Mouse (Mus musculus): ENCODE measurements around the gene Snrpd3.
A peak's percentile ranks its signal among the peaks of the same experiment; 100 is the strongest.
"Not testable (repeated sequence)": the region's sequence is repeated elsewhere in the genome, so short reads cannot be mapped to it uniquely, and the experiment has no call there.

Snrpd3 gene

GRCm38 (mm10) chr10:75501641-75502040, 15.7 kb upstream of the Snrpd3 start:
- no peak for DNase-seq (ENCODE audit: low spot score in 2 of 2)

- DNase-seq (ENCODE audit: low spot score in 2 of 2): no peak
Observed at GRCm38 (mm10) chr10:75503692-75504091, 13.7 kb upstream of the Snrpd3 start.

- no peak for DNase-seq (ENCODE audit: low spot score in 2 of 2)
Observed at GRCm38 (mm10) chr10:75504234-75505129, 12.9 kb upstream of the Snrpd3 start.

GRCm38 (mm10) chr10:75505130-75505495, 12.2 kb upstream of the Snrpd3 start:
- no peak for DNase-seq (ENCODE audit: low spot score in 2 of 2)

GRCm38 (mm10) chr10:75505928-75506327, 11.4 kb upstream of the Snrpd3 start:
- DNase-seq (ENCODE audit: low spot score in 2 of 2): not testable (repeated sequence)

- no peak for DNase-seq (ENCODE audit: low spot score in 2 of 2)
Observed at GRCm38 (mm10) chr10:75510446-75510845, 6.9 kb upstream of the Snrpd3 start.

GRCm38 (mm10) chr10:75511060-75511459, 6.3 kb upstream of the Snrpd3 start:
- DNase-seq (ENCODE audit: low spot score in 2 of 2): no peak

- no peak for DNase-seq (ENCODE audit: low spot score in 2 of 2)
Observed at GRCm38 (mm10) chr10:75511897-75512296, 5.5 kb upstream of the Snrpd3 start.

GRCm38 (mm10) chr10:75512796-75513195, 4.6 kb upstream of the Snrpd3 start:
- DNase-seq (ENCODE audit: low spot score in 2 of 2): no peak

GRCm38 (mm10) chr10:75513306-75514067, 3.9 kb upstream of the Snrpd3 start:
- no peak for DNase-seq (ENCODE audit: low spot score in 2 of 2)

GRCm38 (mm10) chr10:75514361-75514760, 3.0 kb upstream of the Snrpd3 start:
- no peak for DNase-seq (ENCODE audit: low spot score in 2 of 2)

GRCm38 (mm10) chr10:75515216-75516037, 1.9 kb upstream of the Snrpd3 start:
- DNase-seq (ENCODE audit: low spot score in 2 of 2): no peak

GRCm38 (mm10) chr10:75516038-75516723, 1.2 kb upstream of the Snrpd3 start:
- DNase-seq (ENCODE audit: low spot score in 2 of 2): peak in 1 of 2 experiments; percentile 46

GRCm38 (mm10) chr10:75516724-75517072, 653 bp upstream of the Snrpd3 start:
- DNase-seq (ENCODE audit: low spot score in 2 of 2): peak in 1 of 2 experiments; percentile 43

- peak; percentile 98 for DNase-seq (ENCODE audit: low spot score in 2 of 2)
Observed at GRCm38 (mm10) chr10:75517758-75518143, 400 bp downstream of the Snrpd3 start, which contains the start of gene Gucd1. TSS of gene Gucd1 (minus strand) at chr10:75517972.

- no peak for DNase-seq (ENCODE audit: low spot score in 2 of 2)
Observed at GRCm38 (mm10) chr10:75520581-75520980, 3.2 kb downstream of the Snrpd3 start.

- DNase-seq (ENCODE audit: low spot score in 2 of 2): no peak
Observed at GRCm38 (mm10) chr10:75521643-75522042, 4.3 kb downstream of the Snrpd3 start.

- not testable (repeated sequence) for DNase-seq (ENCODE audit: low spot score in 2 of 2)
Observed at GRCm38 (mm10) chr10:75525450-75525849, 8.1 kb downstream of the Snrpd3 start.

- DNase-seq (ENCODE audit: low spot score in 2 of 2): no peak
Observed at GRCm38 (mm10) chr10:75530322-75530721, 13.0 kb downstream of the Snrpd3 start.

- no peak for DNase-seq (ENCODE audit: low spot score in 2 of 2)
Observed at GRCm38 (mm10) chr10:75531532-75532090, 14.3 kb downstream of the Snrpd3 start.

GRCm38 (mm10) chr10:75534216-75534615, 16.9 kb downstream of the Snrpd3 start:
- no peak for DNase-seq (ENCODE audit: low spot score in 2 of 2)
